Mouse (Mus musculus) heart, embryonic 13.5 days (tissue): Measurements from ENCODE around the gene AI597479. TPM values are rescaled to one million over a fixed set of nuclear protein-coding genes. Genes with fewer than 3 reads are reported as not detected.
A peak's percentile ranks its signal among the peaks of the same experiment; 100 is the strongest.

Experiments used
- ATAC-seq: fragments of 200-750 bp; cut with Nextera tagmentation; 2 replicates; pipeline ENCODE4 v1.8.0; 2017; ENCODE audit warnings: moderate TSS enrichment; ENCODE audit not compliant: insufficient number of reproducible peaks, low FRiP score, low TSS enrichment; ENCODE audit errors: extremely low read depth
- H3K27ac ChIP-seq: fragments of 300-500 bp; sonication (generic); replicated peaks from 2 replicates; pipeline ENCODE4 v1.5.1; 2015; ENCODE audit warnings: moderate library complexity, mild to moderate bottlenecking, inconsistent platforms
- H3K27me3 ChIP-seq: fragments of 300-500 bp; sonication (generic); replicated peaks from 2 replicates; pipeline ENCODE4 v1.6.1; 2015; ENCODE audit warnings: mild to moderate bottlenecking, inconsistent platforms
- H3K36me3 ChIP-seq: fragments of 300-500 bp; sonication (generic); 2 replicates; pipeline ENCODE4 v1.6.1; 2015; ENCODE audit warnings: mild to moderate bottlenecking, inconsistent platforms
- H3K4me1 ChIP-seq: fragments of 300-500 bp; sonication (generic); 2 replicates; pipeline ENCODE4 v1.6.1; 2015; ENCODE audit warnings: inconsistent platforms
- H3K4me2 ChIP-seq: fragments of 300-500 bp; sonication (generic); 2 replicates; pipeline ENCODE4 v1.6.1; 2015; ENCODE audit warnings: inconsistent platforms, mild to moderate bottlenecking, moderate library complexity
- H3K4me3 ChIP-seq: fragments of 300-500 bp; sonication (generic); 2 replicates; pipeline ENCODE4 v1.5.1; 2015; ENCODE audit warnings: moderate library complexity, mild to moderate bottlenecking, inconsistent platforms
- H3K9ac ChIP-seq: fragments of 300-500 bp; sonication (generic); 2 replicates; pipeline ENCODE4 v1.6.1; 2015; ENCODE audit warnings: inconsistent platforms, mild to moderate bottlenecking, moderate library complexity
- H3K9me3 ChIP-seq: fragments of 300-500 bp; sonication (generic); 2 replicates; pipeline ENCODE4 v1.6.1; 2016; ENCODE audit warnings: inconsistent platforms
- WGBS: fragments of 180-500 bp; shearing (Covaris S2); methylation state at CpG from one replicate; pipeline ENCODE4 v1.1.7; 2015; ENCODE audit warnings: mixed read lengths; 5-methylcytosine and 5-hydroxymethylcytosine counted together
- polyA plus RNA-seq: library from polyadenylated mRNA; unstranded; fragments of >200 nt; fragmentation: Nextera tagmentation; extraction: Ambion mirVana; gene quantifications from 2 replicates; pipeline ENCODE4 v1.2.1, GENCODE M21; 2015

AI597479 gene
- polyA plus RNA-seq, 1 experiment from 2014 or later, result 20.4 TPM

GRCm38 (mm10) chr1:43090418-43090817, 8.1 kb upstream of the AI597479 start:
- WGBS, result 64% methylated on average over 1 of the region's 1 CpGs
- no peak for ATAC-seq
- peaks cover 6% of the 10 kb centered on the region for H3K36me3 ChIP-seq

GRCm38 (mm10) chr1:43091306-43092055, 7.0 kb upstream of the AI597479 start:
- Histone ChIP-seq H3K4me2 (peak overlapping the region; percentile 93), H3K36me3 (peaks cover 11% of the 10 kb centered on the region), H3K27ac (peak overlapping the region; percentile 76; the same call in 1 of the 2 replicates), H3K9me3 (no peaks in the 10 kb centered on the region), H3K4me1 (peaks cover 23% of the 10 kb centered on the region), H3K4me3 (peak overlapping the region; percentile 86), H3K27me3 (no peaks in the 10 kb centered on the region), H3K9ac (peak overlapping the region; percentile 95)
- 41% methylated on average over 13 of the region's 13 CpGs for WGBS
- no peak for ATAC-seq

More at GRCm38 (mm10) chr1:43090418-43090817, 8.1 kb upstream of the AI597479 start:
- Histone ChIP-seq H3K27me3 (no peaks in the 10 kb centered on the region), H3K4me2 (no peak overlapping the region), H3K9me3 (no peaks in the 10 kb centered on the region), H3K27ac (no peak overlapping the region), H3K4me1 (peaks cover 23% of the 10 kb centered on the region), H3K4me3 (no peak overlapping the region), H3K9ac (no peak overlapping the region)

- Histone ChIP-seq H3K4me1 (peaks cover 26% of the 10 kb centered on the region), H3K4me2 (peak overlapping the region; percentile 93), H3K27me3 (no peaks in the 10 kb centered on the region), H3K4me3 (peak overlapping the region; percentile 86), H3K9ac (peak overlapping the region; percentile 95), H3K27ac (peak overlapping the region; percentile 76), H3K36me3 (peaks cover 11% of the 10 kb centered on the region), H3K9me3 (no peaks in the 10 kb centered on the region)
- ATAC-seq, result peak; percentile 77; the same call in 1 of the 2 replicates
- WGBS, result under 1% methylated on average over 101 of the region's 102 CpGs
These were observed 6.2 kb upstream of the AI597479 start for GRCm38 (mm10) chr1:43092056-43093015.

GRCm38 (mm10) chr1:43094206-43094605, 4.3 kb upstream of the AI597479 start:
- H3K27me3 ChIP-seq, result no peaks in the 10 kb centered on the region
- H3K9ac ChIP-seq, result no peak overlapping the region
- ATAC-seq, result no peak
- peaks cover 11% of the 10 kb centered on the region for H3K36me3 ChIP-seq
- peaks cover 30% of the 10 kb centered on the region for H3K4me1 ChIP-seq
- no peaks in the 10 kb centered on the region for H3K9me3 ChIP-seq
- 78% methylated on average over 2 of the region's 2 CpGs for WGBS
- no peak overlapping the region for H3K27ac ChIP-seq
- H3K4me2 ChIP-seq, result no peak overlapping the region
- no peak overlapping the region for H3K4me3 ChIP-seq

GRCm38 (mm10) chr1:43108729-43109128, 10.2 kb downstream of the AI597479 start:
- Histone ChIP-seq H3K9me3 (0 out of 2 replicates have a peak, but pooled peaks cover 3% of the 10 kb centered on the region), H3K4me1 (peaks cover 4% of the 10 kb centered on the region), H3K9ac (no peak overlapping the region), H3K4me3 (no peak overlapping the region), H3K36me3 (peaks cover 71% of the 10 kb centered on the region), H3K27ac (no peak overlapping the region), H3K4me2 (no peak overlapping the region), H3K27me3 (no peaks in the 10 kb centered on the region)
- ATAC-seq, result no peak
- 69% methylated on average over 2 of the region's 2 CpGs for WGBS

GRCm38 (mm10) chr1:43110556-43110955, 12.0 kb downstream of the AI597479 start:
- 51% methylated on average over 4 of the region's 4 CpGs for WGBS
- Histone ChIP-seq H3K9me3 (0 out of 2 replicates have a peak, but pooled peaks cover under 1% of the 10 kb centered on the region), H3K4me1 (peaks cover 8% of the 10 kb centered on the region), H3K4me2 (no peak overlapping the region), H3K9ac (no peak overlapping the region), H3K27me3 (no peaks in the 10 kb centered on the region), H3K27ac (no peak overlapping the region), H3K36me3 (peaks cover 78% of the 10 kb centered on the region), H3K4me3 (no peak overlapping the region)
- no peak for ATAC-seq

- no peak overlapping the region for H3K4me3 ChIP-seq
- H3K4me2 ChIP-seq, result no peak overlapping the region
- H3K9ac ChIP-seq, result no peak overlapping the region
- H3K4me1 ChIP-seq, result peaks cover 8% of the 10 kb centered on the region
- ATAC-seq, result no peak
- WGBS, result 83% methylated on average over 2 of the region's 2 CpGs
- peaks cover 78% of the 10 kb centered on the region for H3K36me3 ChIP-seq
- H3K27ac ChIP-seq, result no peak overlapping the region
- no peaks in the 10 kb centered on the region for H3K27me3 ChIP-seq
- 0 out of 2 replicates have a peak, but pooled peaks cover 3% of the 10 kb centered on the region for H3K9me3 ChIP-seq
These were observed 14.4 kb downstream of the AI597479 start for GRCm38 (mm10) chr1:43112882-43113281.

GRCm38 (mm10) chr1:43117435-43117834, 18.9 kb downstream of the AI597479 start:
- Histone ChIP-seq H3K36me3 (peaks cover 87% of the 10 kb centered on the region), H3K27ac (no peak overlapping the region), H3K9ac (no peak overlapping the region), H3K9me3 (0 out of 2 replicates have a peak, but pooled peaks cover 3% of the 10 kb centered on the region), H3K4me1 (peaks cover 8% of the 10 kb centered on the region), H3K4me3 (no peak overlapping the region), H3K4me2 (no peak overlapping the region), H3K27me3 (no peaks in the 10 kb centered on the region)
- no peak for ATAC-seq
- 85% methylated on average over 8 of the region's 8 CpGs for WGBS

GRCm38 (mm10) chr1:43120950-43121349, 22.4 kb downstream of the AI597479 start:
- H3K9me3 ChIP-seq, result 0 out of 2 replicates have a peak, but pooled peaks cover 3% of the 10 kb centered on the region
- no peak overlapping the region for H3K4me3 ChIP-seq
- H3K27me3 ChIP-seq, result no peaks in the 10 kb centered on the region
- no peak overlapping the region for H3K27ac ChIP-seq
- peaks cover 89% of the 10 kb centered on the region for H3K36me3 ChIP-seq
- WGBS, result 92% methylated on average over 5 of the region's 5 CpGs
- H3K4me1 ChIP-seq, result peaks cover 12% of the 10 kb centered on the region
- ATAC-seq, result no peak
- no peak overlapping the region for H3K9ac ChIP-seq
- no peak overlapping the region for H3K4me2 ChIP-seq

GRCm38 (mm10) chr1:43122616-43123015, 24.1 kb downstream of the AI597479 start:
- no peak overlapping the region for H3K4me3 ChIP-seq
- H3K9me3 ChIP-seq, result no peaks in the 10 kb centered on the region
- ATAC-seq, result no peak
- H3K9ac ChIP-seq, result no peak overlapping the region
- no peaks in the 10 kb centered on the region for H3K27me3 ChIP-seq
- peaks cover 22% of the 10 kb centered on the region for H3K4me1 ChIP-seq
- no peak overlapping the region for H3K4me2 ChIP-seq
- H3K27ac ChIP-seq, result no peak overlapping the region
- peaks cover 87% of the 10 kb centered on the region for H3K36me3 ChIP-seq
- WGBS, result 85% methylated on average over 2 of the region's 2 CpGs

- H3K9me3 ChIP-seq, result no peaks in the 10 kb centered on the region
- no peak overlapping the region for H3K4me2 ChIP-seq
- H3K36me3 ChIP-seq, result peaks cover 93% of the 10 kb centered on the region
- H3K9ac ChIP-seq, result no peak overlapping the region
- peaks cover 40% of the 10 kb centered on the region for H3K4me1 ChIP-seq
- ATAC-seq, result no peak
- H3K4me3 ChIP-seq, result no peak overlapping the region
- WGBS, result 45% methylated on average over 4 of the region's 4 CpGs
- no peaks in the 10 kb centered on the region for H3K27me3 ChIP-seq
- peak overlapping the region; percentile 40; the same call in 1 of the 2 replicates for H3K27ac ChIP-seq
These were observed 26.2 kb downstream of the AI597479 start for GRCm38 (mm10) chr1:43124726-43125125.
